Mouse (Mus musculus): ENCODE results near the gene Pax2.
A peak's percentile ranks its signal among the peaks of the same experiment; 100 is the strongest.

The Pax2 gene

GRCm38 (mm10) chr19:44749061-44749990 lies 6.5 kb upstream of the Pax2 start:
- no peak for DNase-seq

GRCm38 (mm10) chr19:44750051-44751041 lies 5.5 kb upstream of the Pax2 start:
- DNase-seq: no peak

- no peak for DNase-seq
Observed at GRCm38 (mm10) chr19:44751042-44751441, 4.8 kb upstream of the Pax2 start.

- DNase-seq: no peak
Observed at GRCm38 (mm10) chr19:44751551-44751950, 4.3 kb upstream of the Pax2 start.

- DNase-seq: no peak
Observed at GRCm38 (mm10) chr19:44752056-44752940, 3.5 kb upstream of the Pax2 start.

GRCm38 (mm10) chr19:44753361-44753760 lies 2.5 kb upstream of the Pax2 start:
- no peak for DNase-seq

- DNase-seq: peak; percentile 66 to 77
Observed at GRCm38 (mm10) chr19:44754461-44755377, 1.1 kb upstream of the Pax2 start.

- no peak for DNase-seq
Observed at GRCm38 (mm10) chr19:44755378-44755692, 510 bp upstream of the Pax2 start.

- peak; percentile 34 to 42 for DNase-seq
Observed at GRCm38 (mm10) chr19:44756421-44757230, 781 bp downstream of the Pax2 start.

GRCm38 (mm10) chr19:44757231-44757871 lies 1.5 kb downstream of the Pax2 start:
- no peak for DNase-seq

- peak in 1 of 2 experiments; percentile 26 for DNase-seq
Observed at GRCm38 (mm10) chr19:44758846-44759245, 3.0 kb downstream of the Pax2 start.

GRCm38 (mm10) chr19:44759531-44760118 lies 3.8 kb downstream of the Pax2 start:
- DNase-seq: peak in 1 of 2 experiments; percentile 26

- DNase-seq: no peak
Observed at GRCm38 (mm10) chr19:44760259-44761131, 4.7 kb downstream of the Pax2 start.

GRCm38 (mm10) chr19:44762121-44762621 lies 6.3 kb downstream of the Pax2 start:
- DNase-seq: no peak

GRCm38 (mm10) chr19:44770268-44771050 lies 14.6 kb downstream of the Pax2 start:
- peak; percentile 66 to 73 for DNase-seq

GRCm38 (mm10) chr19:44771499-44771898 lies 15.7 kb downstream of the Pax2 start:
- no peak for DNase-seq

- no peak for DNase-seq
Observed at GRCm38 (mm10) chr19:44781987-44782386, 26.1 kb downstream of the Pax2 start.

Measured in cerebellum, postnatal 14 days (tissue).